Mouse (Mus musculus): ENCODE measurements around the gene Evl. TPM values are rescaled to one million over a fixed set of nuclear protein-coding genes. Genes with fewer than 3 reads are reported as not detected.
"Not testable (repeated sequence)": the region's sequence is repeated elsewhere in the genome, so short reads cannot be mapped to it uniquely, and the experiment has no call there.

Gene Evl
- total RNA-seq, 2 experiments from 2014 or later = 30.3 to 40.5 TPM

DNA sequence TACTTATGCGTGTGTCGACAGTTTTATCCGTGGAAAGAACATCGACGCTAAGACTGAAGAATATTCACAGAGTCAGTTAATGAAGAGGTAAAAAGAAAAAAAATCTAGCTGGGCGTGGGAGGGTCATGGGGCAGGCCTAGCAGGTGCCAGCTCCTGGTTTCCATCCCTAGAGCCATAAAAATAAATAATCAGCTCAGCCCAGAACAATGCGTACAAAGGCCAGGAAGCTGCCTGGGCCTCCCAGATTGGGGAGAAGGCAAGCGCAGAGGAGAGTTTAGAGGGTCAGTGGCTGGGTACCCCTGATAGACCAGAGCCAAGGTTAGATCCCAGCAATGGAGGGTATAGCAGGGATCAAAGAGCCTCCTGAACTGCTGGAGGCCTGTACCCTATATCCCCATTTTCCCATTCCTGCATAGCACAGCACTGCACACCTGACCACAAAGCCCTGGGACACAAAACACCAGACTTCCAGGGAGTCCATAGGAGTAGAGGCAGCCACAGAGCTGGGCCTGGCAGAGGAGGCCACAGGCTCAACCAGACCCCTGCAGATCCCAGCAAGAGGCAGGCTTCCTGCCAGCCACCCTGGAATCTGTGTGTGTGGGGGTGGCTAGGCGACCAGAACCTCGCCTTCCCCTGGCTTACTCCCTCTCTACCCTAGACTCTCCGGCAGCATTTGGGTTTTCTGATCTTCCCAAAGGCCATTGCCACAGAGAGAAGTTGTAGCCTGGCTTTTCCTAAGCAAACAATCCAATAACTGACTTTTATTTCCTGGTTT, 144.4 kb downstream of the Evl start:
- peak in 1 of 2 experiments; percentile 45 for DNase-seq

DNA sequence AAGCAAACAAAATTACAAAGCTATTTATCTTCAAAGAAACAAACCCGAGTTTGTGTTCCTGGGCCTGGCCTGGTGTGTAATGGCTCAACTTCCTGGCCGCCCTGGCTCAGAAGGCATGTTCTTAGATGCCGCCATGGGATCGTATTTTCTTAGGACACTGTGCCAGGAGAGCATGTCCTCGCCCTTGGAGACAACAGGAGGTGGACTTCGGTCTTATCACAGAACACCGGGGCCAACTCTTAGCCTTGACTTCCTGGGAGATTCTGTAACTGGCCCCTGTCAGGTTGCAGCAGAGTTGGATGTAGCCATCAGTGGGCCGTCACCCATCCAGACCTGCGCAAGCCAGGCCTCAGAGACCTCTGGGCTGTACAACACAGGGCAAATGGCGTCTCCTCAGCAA, 145.1 kb downstream of the Evl start:
- no peak for DNase-seq

DNA sequence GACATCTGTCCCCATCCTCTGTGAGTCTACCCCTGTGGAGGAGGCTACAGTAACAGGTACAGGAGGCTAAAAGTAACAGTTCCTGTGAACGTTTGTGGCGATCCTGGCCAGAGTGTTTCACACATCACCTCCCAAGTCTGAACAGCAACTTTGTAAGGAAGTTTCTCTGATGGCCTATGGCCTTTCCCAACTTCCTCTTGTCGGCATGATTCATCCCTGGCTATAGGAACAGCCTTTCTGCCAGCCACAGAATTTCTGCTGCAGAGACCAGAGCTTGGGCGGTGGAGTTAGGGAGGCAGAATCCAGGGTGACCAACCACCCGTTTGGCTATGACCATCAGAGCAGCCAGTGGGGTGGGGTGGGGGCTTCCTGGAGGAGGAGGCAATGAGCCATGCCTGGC, 145.5 kb downstream of the Evl start:
- no peak for DNase-seq

DNA sequence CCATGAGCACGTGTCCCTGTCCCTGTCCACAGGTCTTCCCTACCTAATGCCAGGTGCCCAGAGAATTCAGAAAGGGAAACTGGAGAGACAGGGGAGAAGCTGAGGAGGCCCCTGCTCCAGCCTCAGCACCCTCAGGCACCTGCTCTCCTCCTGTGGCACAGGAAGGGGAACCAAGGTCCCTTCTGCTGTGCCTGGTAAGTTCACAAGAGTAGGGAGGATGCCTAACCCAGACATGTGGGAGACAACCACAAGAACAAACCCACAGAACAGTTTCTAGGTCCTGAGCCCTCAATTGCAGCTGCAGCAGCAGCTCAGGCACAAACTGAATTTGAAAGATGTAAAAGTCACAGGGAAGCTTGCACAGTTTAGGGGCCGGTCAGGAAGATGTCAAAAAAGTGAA, 146.7 kb downstream of the Evl start:
- DNase-seq = no peak

DNA sequence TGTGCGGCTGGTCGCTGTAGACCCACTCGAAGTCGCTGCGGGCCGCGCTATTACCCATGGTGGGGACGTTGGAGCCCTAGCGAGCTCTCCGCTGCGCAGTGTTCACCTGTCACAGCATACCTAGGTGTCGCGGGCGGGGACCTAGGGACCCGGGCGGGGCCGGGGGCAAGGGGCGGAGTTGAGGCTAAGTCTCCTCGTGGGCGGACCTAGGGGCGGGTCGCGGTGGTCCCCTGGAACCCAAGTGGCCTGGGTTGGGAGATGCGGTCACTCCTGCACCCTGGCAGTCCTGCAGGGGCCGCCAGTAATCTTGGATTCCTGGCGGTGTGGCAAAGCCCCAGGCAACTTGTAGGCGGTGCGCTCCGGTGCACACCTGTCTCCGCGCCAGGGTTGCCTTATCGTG, 147.7 kb downstream of the Evl start, which contains the start of gene Degs2:
Gene Degs2 (minus strand): TSS at position 131 of the 400 bp plus-strand sequence.
- DNase-seq = no peak

DNA sequence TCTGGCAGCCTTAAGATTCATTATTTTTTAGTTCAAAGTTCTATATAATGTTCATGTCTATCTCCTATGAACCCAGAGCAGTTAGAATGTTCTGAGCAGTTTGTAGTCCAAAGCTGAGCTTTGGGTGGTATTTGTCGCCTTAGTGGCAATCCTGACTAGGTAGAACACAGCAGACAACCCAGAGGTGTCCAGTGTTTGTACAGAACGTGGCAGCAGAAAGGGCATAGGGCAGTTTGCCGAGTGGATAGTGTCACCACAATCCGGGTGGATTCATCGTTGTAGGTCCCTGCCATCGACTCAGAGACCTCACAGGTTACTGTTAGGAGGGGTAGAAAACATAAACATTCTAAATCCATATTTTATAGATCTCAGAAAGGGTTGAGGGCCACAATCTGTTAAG, 151.0 kb downstream of the Evl start:
- DNase-seq = no peak

DNA sequence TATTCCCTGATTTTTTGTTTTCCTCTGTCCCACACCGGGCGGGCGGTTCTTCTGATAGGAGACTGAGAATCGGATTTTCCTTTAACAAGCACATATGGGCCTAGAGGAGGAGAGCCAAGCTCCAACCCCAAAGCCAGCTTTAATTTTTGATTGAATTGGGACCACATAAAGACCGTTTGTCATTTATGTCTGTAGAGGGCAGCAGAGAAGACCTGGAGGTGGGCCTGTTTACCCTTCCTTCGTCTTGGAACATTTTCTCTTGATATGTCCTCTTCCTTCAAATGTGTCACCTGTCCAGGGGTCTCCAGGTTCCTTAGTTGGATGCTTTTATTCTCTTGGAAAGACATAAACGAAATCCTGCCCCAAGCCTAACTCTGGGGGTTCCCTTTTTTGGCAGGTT, 151.6 kb downstream of the Evl start:
- DNase-seq = no peak

DNA sequence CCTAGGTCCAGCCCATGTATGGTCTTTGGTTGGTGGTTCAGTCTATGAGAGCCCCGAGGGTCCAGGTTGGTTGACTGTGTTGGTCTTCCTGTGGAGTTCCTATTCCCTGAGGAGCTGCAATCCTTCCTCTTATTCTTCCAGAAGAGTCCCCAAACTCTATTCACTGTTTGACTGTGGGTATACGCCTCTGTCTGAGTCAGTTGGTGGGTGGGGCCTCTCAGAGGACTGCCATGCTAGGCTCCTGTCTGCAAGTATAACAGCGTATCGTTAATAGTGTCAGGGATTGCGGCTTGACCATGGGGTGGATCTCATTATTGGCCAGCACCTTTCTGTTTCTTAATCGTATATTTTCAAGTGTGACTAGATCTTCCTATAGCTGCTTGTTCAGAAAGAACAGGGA, 154.9 kb downstream of the Evl start:
- no peak for DNase-seq

DNA sequence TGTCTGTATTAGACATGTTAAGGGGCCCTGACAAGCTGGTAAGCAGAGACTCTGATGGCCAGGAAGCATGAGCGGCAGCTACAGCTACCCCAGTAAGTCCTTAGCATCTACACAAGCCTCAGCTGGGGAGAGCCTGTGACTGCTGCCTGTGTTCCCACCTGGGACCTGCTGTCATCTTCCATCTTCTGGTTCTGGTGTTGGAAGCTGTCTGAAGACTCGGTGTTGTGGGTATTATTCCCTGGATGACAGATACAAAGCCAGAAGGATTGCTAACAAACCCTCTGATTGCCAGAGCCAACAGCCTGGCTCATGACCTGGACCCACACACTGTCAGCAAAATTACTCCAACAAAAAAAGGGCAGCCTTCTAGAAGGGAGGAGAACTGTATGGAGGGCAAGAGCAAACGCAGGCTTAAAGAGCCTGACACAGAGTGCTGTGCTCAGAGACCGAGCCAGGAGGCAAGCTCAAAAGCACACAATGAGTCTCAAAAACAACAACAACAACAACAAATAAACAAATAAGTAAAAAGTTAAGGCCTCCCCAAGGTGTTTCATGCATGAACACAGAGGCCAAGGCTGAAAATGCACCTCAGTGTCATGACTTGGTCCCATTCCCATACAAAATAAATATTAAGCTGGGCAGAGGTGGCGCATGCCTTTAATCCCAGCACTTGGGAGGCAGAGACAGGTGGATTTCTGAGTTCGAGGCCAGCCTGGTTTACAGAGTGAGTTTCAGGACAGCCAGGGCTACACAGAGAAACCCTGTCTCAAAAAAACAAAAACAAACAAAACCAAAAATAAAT, 155.6 kb downstream of the Evl start:
- no peak for DNase-seq

DNA sequence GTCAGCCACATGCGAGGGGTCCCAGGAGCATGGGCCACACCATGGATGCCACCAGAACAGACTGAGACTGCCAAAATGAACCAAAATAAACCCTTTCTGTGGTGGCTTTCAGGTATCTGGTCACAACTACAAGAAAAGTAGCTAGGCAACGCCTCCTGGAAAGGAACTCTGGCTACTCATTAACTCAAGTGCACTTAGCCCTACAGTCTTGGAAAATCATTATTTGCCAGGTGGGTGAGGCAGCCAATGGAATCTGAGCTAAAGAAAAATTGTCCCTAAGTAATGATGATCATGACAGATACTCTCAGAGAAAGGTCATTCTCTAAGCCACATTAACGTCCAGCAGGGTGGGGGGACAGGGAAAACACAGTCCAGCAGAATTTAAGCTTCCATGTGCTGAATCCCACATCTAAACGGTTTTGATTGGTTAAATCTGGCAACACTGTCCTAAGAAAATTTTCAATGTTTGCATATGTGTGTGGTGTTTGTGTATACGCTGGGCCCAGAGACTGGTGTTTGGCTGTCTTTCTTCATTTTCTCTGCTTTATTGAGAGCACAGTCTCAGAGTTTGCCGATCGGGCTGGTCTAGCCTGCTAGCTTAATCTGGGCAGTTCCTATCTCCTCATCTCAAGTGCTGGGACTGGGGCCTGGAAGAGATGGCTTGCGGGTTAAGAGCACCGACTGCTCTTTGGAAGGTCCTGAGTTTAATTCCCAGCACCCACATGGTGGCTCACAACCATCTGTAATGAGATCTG, 156.5 kb downstream of the Evl start:
- DNase-seq = no peak

DNA sequence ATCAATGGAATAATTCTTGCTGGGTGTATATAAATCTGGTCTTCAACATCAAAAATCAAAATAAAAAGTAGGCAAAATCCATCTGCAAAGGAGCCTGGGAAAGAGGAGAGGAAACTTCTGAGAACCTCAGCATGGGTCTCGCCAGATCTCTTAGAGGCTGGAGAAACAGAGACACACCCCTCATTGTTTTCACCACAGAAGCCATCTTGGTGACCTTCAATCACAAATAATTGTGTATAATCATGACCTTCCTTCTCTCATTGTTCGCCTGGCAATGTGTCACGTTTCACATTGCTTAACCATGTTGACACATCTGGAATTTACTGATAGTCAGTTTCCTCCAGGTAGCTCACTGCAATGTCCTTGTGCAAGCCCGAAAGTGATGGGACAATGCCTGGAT, 158.0 kb downstream of the Evl start:
- no peak for DNase-seq

DNA sequence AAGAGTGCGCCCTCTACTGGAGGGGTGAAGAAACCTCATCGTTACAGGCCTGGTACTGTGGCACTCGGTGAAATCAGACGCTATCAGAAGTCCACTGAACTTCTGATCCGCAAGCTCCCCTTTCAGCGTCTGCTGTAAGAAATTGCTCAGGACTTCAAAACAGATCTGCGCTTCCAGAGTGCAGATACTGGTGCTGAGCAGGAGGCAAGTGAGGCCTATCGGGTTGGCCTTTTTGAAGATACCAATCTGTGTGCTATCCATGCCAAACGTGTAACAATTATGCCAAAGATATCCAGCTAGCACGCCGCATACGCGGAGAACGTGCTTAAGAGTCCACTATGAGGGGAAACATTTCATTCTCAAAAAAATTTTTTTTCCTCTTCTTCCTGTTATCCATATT, 159.5 kb downstream of the Evl start:
- DNase-seq = not testable (repeated sequence)

DNA sequence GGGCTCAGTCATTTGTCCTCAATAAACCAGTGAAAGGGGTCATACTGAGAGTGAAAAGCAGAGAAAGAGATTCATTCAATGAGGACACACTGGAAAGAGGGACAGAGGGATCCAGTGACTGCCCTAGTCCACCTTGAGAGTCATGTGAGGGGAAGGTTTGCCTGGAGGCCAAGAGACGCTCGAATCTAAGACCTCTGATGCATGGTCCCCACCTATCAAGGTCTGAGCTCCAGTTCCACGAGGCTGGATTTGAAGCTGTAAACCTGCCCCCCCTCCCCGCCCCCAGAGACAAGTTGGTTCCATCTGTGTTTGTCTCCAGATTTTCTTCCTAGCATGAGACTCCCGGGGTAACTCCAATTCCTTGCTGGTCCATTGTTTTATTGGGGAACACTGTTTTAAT, 161.3 kb downstream of the Evl start:
- no peak for DNase-seq

DNA sequence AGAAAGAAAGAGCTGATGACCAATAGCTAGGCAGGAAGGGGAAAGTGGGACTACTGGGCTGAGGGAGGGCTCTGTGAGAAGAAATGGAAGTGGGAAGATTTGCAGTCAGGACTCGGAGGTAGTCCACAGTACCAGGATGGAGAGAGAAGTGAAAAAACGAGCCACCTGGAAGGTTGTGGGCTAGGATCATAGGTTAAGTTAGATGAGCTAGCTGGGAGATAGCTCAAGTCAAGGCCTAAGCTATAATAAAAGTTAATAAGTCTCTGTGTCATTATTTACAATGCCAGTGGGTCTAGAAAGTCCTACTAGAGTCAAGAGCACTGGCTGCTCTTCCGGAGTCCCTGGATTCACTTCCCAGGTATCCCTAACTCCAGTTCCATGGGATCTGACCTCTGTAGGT, 164.0 kb downstream of the Evl start:
- DNase-seq = no peak

DNA sequence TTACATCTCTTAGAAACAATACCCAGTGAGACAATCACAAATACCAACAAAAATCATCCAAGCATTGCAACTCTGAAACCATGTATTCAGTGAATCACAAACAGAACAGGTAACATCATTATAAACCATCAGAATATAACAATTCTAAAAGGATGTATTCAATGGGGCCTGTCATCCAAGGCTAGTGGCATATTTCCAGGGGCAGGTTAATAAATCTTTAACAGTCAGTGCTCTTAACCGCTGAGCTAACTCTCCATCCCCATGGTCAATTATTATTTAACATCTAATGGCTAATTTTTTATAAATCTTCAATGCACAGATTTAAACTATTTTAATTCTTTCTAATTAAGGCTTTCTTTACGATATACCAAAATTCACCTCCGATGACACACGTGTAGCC, 167.9 kb downstream of the Evl start:
- DNase-seq = no peak

DNA sequence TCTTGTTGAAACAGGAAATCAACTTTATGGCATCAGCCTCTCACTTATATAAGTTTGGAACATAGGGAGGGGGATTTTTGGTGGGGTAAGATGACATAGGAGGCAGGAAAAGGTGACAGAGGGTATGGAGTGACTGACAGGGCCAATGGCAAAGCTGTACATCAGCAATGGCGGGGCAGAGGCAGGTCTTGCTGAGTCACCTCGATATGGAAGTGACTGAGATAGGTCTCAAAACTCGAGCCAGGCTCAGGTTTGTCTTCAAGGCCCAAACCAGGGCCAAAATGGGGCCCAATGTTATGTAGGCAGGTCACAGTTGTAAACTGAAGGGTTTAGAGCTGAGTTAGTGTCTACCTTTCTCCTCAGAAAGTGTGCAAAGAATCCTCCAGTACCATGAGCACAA, 169.3 kb downstream of the Evl start:
- DNase-seq = no peak

DNA sequence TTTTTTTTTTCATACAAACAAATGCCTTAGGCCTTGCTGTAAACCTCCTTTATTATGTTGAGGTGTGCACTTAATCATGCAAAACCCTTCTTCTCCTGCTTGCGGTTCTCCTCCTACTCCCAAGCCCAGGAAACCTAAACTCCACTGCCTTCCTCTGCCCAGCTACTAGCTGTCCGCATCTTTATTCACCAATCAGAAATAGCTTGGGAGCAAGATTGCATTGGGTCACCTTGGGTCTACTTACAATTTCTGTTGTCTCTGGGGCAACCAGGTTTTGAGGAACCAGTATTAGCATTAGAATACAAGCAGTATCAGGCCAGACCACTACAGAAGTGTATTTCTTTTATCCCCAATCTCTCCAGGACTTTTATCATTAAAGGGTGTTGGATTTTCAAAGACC, 179.9 kb downstream of the Evl start:
- DNase-seq = no peak

DNA sequence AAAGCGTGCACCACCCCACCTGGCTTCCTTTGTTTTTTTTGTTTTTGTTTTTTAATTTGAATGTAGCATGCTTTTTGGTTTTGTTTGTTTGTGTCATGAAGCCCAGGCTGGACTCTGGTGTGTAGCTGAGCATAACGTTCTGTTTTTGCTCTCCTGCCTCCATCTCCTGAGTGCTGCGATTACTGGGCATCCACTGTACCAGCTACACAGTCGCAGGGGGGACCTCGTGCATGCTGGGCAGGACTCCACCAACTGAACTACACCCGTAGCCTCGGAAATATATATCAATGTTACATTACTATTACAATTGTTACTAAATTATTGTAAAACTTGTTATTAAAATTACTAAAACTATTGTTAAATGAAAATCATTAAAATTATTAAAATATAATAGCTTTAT, 183.3 kb downstream of the Evl start:
- no peak for DNase-seq

Small RNAs within 50 kb of the gene (microRNA-seq; reads per million reads assigned to microRNA genes)
- gene Gm23872 = 0 reads per million in 2 experiments
- gene Mir342 = 1,732 to 2,093 reads per million in 2 experiments

Other genes starting within 250 kb of the Evl start
- 1 to 10 TPM; 1.3 to 2.1 TPM for gene Hhipl1, start 248.4 kb upstream of the Evl start, total RNA-seq (2021)
- gene Cyp46a1, start 220.3 kb upstream of the Evl start, total RNA-seq (2021) = under 1 TPM; 0.45 to 0.95 TPM
- gene Eml1, start 183.8 kb upstream of the Evl start, total RNA-seq (2021) = 10 to 100 TPM; 81.3 to 95.3 TPM
- gene Degs2, start 147.6 kb downstream of the Evl start, total RNA-seq (2021) = 1 to 10 TPM in 1 of 2 experiments, under 1 TPM in 1; 0.17 to 1.1 TPM
- gene Yy1, start 238.3 kb downstream of the Evl start, total RNA-seq (2021) = 10 to 100 TPM; 31.5 to 37.2 TPM